Mouse (Mus musculus): ENCODE measurements around the gene Tas2r116.

The Tas2r116 gene

GRCm38 (mm10) chr6:132855138-132855537 is at the start of gene Tas2r116:
TSS of gene Tas2r116 (plus strand) at chr6:132855438.
- DNase-seq (ENCODE audit: inconsistent ontology term), result no peak

DNA sequence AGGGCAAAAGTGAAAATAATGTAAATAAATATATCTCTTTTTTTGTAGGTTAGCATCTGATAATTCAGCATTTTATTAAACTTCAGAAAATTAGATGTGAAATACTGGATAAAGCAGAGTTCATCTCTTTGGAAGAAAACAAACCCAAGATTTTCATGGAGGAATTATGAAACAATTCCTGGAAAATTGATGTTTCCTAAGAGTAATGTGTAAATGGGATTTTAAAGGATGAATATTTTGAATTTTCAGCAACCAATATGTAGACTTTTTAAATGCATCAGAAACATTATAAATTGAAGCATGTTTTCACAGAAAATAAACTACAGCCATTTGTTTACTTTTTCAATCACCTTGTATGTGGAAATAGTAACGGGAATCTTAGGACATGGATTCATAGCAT is 8.4 kb upstream of the Tas2r116 start, which contains the start of gene Tas2r123:
TSS of gene Tas2r123 (plus strand) at position 301 of the 400 bp plus-strand sequence.
- no peak for DNase-seq (ENCODE audit: inconsistent ontology term)

DNA sequence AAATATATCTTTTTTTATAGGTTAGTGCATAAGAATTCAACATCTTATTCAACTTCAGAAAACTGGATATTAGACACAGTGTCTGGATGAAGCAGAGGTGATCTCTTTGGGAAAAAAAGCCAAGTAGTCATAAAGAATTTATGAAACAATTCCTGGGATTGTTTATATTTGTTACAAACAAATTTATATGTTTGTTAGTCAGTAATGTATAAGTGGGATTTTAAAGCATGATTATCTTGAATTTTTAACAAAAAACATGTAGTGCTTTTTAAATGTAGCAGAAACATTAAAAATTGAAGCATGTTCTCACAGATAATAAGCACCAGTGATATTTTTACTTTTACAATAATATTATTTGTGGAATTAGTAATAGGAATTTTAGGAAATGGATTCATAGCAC is 12.5 kb downstream of the Tas2r116 start, which contains the start of gene Tas2r110:
TSS of gene Tas2r110 (plus strand) at position 301 of the 400 bp plus-strand sequence.
- no peak for DNase-seq (ENCODE audit: inconsistent ontology term)

DNA sequence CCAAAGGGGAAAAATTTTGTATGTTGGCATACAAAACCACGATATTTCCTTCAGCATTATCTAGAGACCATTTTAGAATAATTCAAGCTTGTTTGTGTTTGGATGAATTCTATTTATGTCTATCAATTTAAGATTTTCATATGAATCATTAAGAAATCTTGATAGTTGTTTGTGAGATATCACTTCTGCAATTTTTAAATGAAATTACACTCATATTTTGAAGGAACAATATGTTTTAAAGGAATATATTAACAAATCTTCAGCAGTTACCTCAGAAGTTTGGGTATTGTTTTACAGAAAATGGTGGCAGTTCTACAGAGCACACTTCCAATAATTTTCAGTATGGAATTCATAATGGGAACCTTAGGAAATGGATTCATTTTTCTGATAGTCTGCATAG is 37.5 kb downstream of the Tas2r116 start, which contains the start of gene Tas2r113:
TSS of gene Tas2r113 (plus strand) at position 301 of the 400 bp plus-strand sequence.
- DNase-seq (ENCODE audit: inconsistent ontology term), result no peak

All from Muller cell, postnatal 12 days (primary cell).